Mouse (Mus musculus): ENCODE data around the gene Kpna7. TPM values are rescaled to one million over a fixed set of nuclear protein-coding genes. Genes with fewer than 3 reads are reported as not detected.
"Not testable (repeated sequence)": the region's sequence is repeated elsewhere in the genome, so short reads cannot be mapped to it uniquely, and the experiment has no call there.

The Kpna7 gene
- polyA plus RNA-seq, 1 experiment from 2014 or later: not detected

DNA sequence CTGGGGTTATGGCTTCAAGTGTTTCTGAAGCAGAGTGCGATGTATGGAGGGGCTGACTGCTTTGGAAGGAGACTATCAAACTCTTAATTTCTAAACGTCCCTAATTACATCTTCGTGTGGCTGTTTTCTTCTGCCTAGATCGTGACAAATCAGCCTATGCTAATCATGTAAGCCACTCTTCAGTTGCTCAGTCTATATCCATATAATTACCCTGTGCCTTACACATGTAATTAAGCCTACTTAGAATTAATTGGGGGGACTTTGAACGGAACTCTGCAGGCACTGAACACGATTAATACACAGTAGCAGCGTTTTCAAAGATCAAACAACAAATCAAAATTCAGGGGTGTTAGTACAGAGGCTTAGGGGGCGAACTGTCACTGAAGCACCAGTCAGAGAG lies 25.9 kb downstream of the Kpna7 start:
- H3K27ac ChIP-seq (ENCODE audit: low read length): no peak overlapping the region
- ATAC-seq: no peak
- no peak for TF ChIP-seq EP300 (IDR thresholded peaks at IDR 0.05)
- TF ChIP-seq CTCF (IDR thresholded peaks at IDR 0.05): no peak
- DNase-seq (ENCODE audit: low spot score): no peak
- no peaks in the 10 kb centered on the region for H3K9me3 ChIP-seq (ENCODE audit: low read length)
- 79% methylated on average over 8 of the region's 8 CpGs for WGBS
- no peak overlapping the region for H3K4me2 ChIP-seq (replicated peaks; ENCODE audit: low read depth, low read length)
- no peaks in the 10 kb centered on the region for H3K4me1 ChIP-seq (ENCODE audit: insufficient read depth, low read depth, low read length)
- no peak overlapping the region for H3K4me3 ChIP-seq (ENCODE audit: low read depth, low read length)
- no peaks in the 10 kb centered on the region for H3K27me3 ChIP-seq (replicated peaks; ENCODE audit: insufficient read depth, low read length)
- no peak overlapping the region for H3K9ac ChIP-seq (replicated peaks; ENCODE audit: low read depth)
- no peaks in the 10 kb centered on the region for H3K36me3 ChIP-seq (ENCODE audit: insufficient read depth, low read length)

- WGBS: 38% methylated on average over 3 of the region's 3 CpGs
Observed at GRCm38 (mm10) chr5:145054187-145054586, 29.6 kb downstream of the Kpna7 start.

DNA sequence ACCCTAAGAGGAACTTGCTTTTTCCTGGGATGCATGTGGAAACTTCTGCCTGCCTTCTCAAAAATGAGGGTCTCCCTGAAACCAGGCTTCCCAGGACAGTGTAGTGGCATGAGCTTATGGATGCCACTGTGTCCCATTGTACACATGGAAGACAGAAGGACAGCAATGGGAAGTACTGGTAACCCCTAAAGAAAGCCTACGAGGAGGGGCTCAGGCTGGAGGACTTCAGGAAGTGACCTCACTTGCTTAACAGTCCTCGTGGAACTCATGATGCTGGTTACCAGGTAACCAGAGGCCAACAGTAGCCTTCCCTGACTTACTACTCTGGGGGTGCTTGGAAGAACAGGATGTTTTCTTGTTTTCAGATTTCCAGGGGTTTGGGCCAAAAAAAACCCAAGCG lies 41.1 kb downstream of the Kpna7 start, which contains the start of gene 1700018F24Rik:
Gene 1700018F24Rik (plus strand): TSS at position 301 of the 400 bp plus-strand sequence.
- DNase-seq (ENCODE audit: low spot score); H3K36me3 ChIP-seq (ENCODE audit: insufficient read depth, low read length); H3K4me1 ChIP-seq (ENCODE audit: insufficient read depth, low read depth, low read length); H3K9me3 ChIP-seq (ENCODE audit: low read length); H3K4me3 ChIP-seq (ENCODE audit: low read depth, low read length); ATAC-seq; H3K9ac ChIP-seq (replicated peaks; ENCODE audit: low read depth); H3K4me2 ChIP-seq (replicated peaks; ENCODE audit: low read depth, low read length); H3K27ac ChIP-seq (ENCODE audit: low read length); H3K27me3 ChIP-seq (replicated peaks; ENCODE audit: insufficient read depth, low read length): not testable (repeated sequence)
- 42% methylated on average over 3 of the region's 3 CpGs for WGBS

More at GRCm38 (mm10) chr5:145054187-145054586, 29.6 kb downstream of the Kpna7 start:
- H3K4me3 ChIP-seq (ENCODE audit: low read depth, low read length); H3K4me1 ChIP-seq (ENCODE audit: insufficient read depth, low read depth, low read length); H3K27me3 ChIP-seq (replicated peaks; ENCODE audit: insufficient read depth, low read length); DNase-seq (ENCODE audit: low spot score); H3K9me3 ChIP-seq (ENCODE audit: low read length); H3K27ac ChIP-seq (ENCODE audit: low read length); H3K4me2 ChIP-seq (replicated peaks; ENCODE audit: low read depth, low read length); ATAC-seq; H3K36me3 ChIP-seq (ENCODE audit: insufficient read depth, low read length); H3K9ac ChIP-seq (replicated peaks; ENCODE audit: low read depth): not testable (repeated sequence)

- H3K27ac ChIP-seq (ENCODE audit: low read length): no peak overlapping the region
- no peak for ATAC-seq
- no peaks in the 10 kb centered on the region for H3K4me1 ChIP-seq (ENCODE audit: insufficient read depth, low read depth, low read length)
- H3K9me3 ChIP-seq (ENCODE audit: low read length): no peaks in the 10 kb centered on the region
- no peak for DNase-seq (ENCODE audit: low spot score)
- 36% methylated on average over 4 of the region's 4 CpGs for WGBS
- H3K27me3 ChIP-seq (replicated peaks; ENCODE audit: insufficient read depth, low read length): no peaks in the 10 kb centered on the region
- H3K4me3 ChIP-seq (ENCODE audit: low read depth, low read length): no peak overlapping the region
- no peak overlapping the region for H3K9ac ChIP-seq (replicated peaks; ENCODE audit: low read depth)
- peak; percentile 52 for TF ChIP-seq CTCF (IDR thresholded peaks at IDR 0.05)
- no peak for TF ChIP-seq EP300 (IDR thresholded peaks at IDR 0.05)
- H3K36me3 ChIP-seq (ENCODE audit: insufficient read depth, low read length): no peaks in the 10 kb centered on the region
- no peak overlapping the region for H3K4me2 ChIP-seq (replicated peaks; ENCODE audit: low read depth, low read length)
Observed at GRCm38 (mm10) chr5:145041628-145042027, 42.2 kb downstream of the Kpna7 start.

- H3K27ac ChIP-seq (ENCODE audit: low read length); H3K27me3 ChIP-seq (replicated peaks; ENCODE audit: insufficient read depth, low read length); H3K4me3 ChIP-seq (ENCODE audit: low read depth, low read length); H3K9me3 ChIP-seq (ENCODE audit: low read length); H3K9ac ChIP-seq (replicated peaks; ENCODE audit: low read depth); H3K36me3 ChIP-seq (ENCODE audit: insufficient read depth, low read length); H3K4me1 ChIP-seq (ENCODE audit: insufficient read depth, low read depth, low read length); H3K4me2 ChIP-seq (replicated peaks; ENCODE audit: low read depth, low read length); ATAC-seq; DNase-seq (ENCODE audit: low spot score): not testable (repeated sequence)
- 48% methylated on average over 5 of the region's 5 CpGs for WGBS
Observed at GRCm38 (mm10) chr5:145032391-145032790, 51.4 kb downstream of the Kpna7 start, which contains the start of gene Gm4871. Gene Gm4871, minus strand, starts transcription at chr5:145032754.

DNA sequence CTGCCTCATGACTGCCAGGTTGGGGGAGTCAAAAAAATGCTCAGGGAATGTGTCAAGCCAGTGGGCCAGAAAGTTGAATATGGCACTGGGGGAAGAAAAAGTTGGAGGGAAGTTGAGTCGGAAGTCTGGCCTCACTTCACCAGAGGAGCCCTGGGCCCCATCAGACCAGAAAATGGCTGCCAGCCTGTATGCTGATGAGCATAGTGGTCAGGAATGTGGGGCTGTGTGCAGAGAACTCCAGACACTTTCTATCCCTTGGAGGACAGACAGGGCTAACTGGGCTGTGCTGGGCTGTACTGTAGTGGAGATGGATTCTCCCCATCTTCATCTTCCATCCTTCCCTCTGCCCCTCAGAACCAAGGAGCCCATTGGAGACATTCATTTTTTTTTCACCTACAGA lies 53.4 kb downstream of the Kpna7 start:
- not testable (repeated sequence) for H3K27ac ChIP-seq (ENCODE audit: low read length); H3K27me3 ChIP-seq (replicated peaks; ENCODE audit: insufficient read depth, low read length); ATAC-seq; H3K4me3 ChIP-seq (ENCODE audit: low read depth, low read length); DNase-seq (ENCODE audit: low spot score); H3K9me3 ChIP-seq (ENCODE audit: low read length); H3K4me1 ChIP-seq (ENCODE audit: insufficient read depth, low read depth, low read length); H3K36me3 ChIP-seq (ENCODE audit: insufficient read depth, low read length); H3K9ac ChIP-seq (replicated peaks; ENCODE audit: low read depth); H3K4me2 ChIP-seq (replicated peaks; ENCODE audit: low read depth, low read length)
- 100% methylated on average over 1 of the region's 1 CpGs for WGBS

DNA sequence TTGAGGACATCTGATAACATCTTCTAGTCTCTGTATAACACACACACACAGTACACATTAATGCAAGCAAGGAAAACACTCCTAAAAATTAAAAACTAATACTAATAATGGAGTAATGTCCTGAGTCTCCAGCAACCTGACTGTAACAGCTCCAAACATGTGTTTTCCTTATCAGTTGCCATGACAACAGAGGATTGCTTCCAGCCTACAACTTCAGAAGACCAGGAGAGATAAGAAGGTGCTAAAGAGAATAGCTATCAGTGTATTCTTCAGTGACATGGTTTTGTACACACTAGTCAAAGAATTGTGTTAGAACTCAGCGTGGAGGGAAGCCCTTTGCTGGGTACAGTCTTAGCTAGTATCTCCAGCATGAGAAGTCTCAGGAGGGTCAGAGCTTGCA lies 63.1 kb downstream of the Kpna7 start:
- not testable (repeated sequence) for H3K4me3 ChIP-seq (ENCODE audit: low read depth, low read length); H3K27ac ChIP-seq (ENCODE audit: low read length); ATAC-seq; H3K9me3 ChIP-seq (ENCODE audit: low read length); H3K4me1 ChIP-seq (ENCODE audit: insufficient read depth, low read depth, low read length); H3K4me2 ChIP-seq (replicated peaks; ENCODE audit: low read depth, low read length); DNase-seq (ENCODE audit: low spot score); H3K27me3 ChIP-seq (replicated peaks; ENCODE audit: insufficient read depth, low read length); H3K36me3 ChIP-seq (ENCODE audit: insufficient read depth, low read length); H3K9ac ChIP-seq (replicated peaks; ENCODE audit: low read depth)
- 21% methylated on average over 1 of the region's 1 CpGs for WGBS

- not testable (repeated sequence) for H3K4me1 ChIP-seq (ENCODE audit: insufficient read depth, low read depth, low read length); H3K36me3 ChIP-seq (ENCODE audit: insufficient read depth, low read length); ATAC-seq; H3K27me3 ChIP-seq (replicated peaks; ENCODE audit: insufficient read depth, low read length); H3K9me3 ChIP-seq (ENCODE audit: low read length); H3K9ac ChIP-seq (replicated peaks; ENCODE audit: low read depth); H3K27ac ChIP-seq (ENCODE audit: low read length); DNase-seq (ENCODE audit: low spot score); H3K4me3 ChIP-seq (ENCODE audit: low read depth, low read length); H3K4me2 ChIP-seq (replicated peaks; ENCODE audit: low read depth, low read length)
- WGBS: 0% methylated on average over 1 of the region's 1 CpGs
Observed at GRCm38 (mm10) chr5:145020254-145020653, 63.6 kb downstream of the Kpna7 start.

Data from lung, postnatal 0 days (tissue).